9 mouse cellular contexts compared by ENCODE assay signal in the genomic region with DNA sequence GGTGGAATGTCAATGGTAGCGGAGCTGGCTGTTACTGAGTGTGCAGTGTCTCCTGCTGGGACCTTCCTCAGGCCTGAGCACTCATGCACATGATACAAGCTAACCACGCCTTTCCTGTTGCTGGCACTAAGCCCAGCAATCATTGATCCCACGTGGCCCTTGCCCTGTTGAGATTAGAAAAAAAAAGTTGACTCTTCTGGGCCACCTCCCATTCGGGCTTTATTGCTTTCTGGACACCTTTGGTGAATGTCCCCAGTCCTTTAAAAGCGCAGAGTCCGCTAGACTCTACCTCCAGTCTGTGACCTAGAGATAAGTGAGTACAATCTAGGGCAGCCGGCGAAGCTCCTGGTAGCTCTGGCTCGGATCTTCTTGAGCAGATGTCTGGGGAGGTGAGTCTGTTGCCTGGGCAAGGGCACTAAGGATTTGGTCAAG. TPM values are rescaled to one million over a fixed set of nuclear protein-coding genes. Genes with fewer than 3 reads are reported as not detected.
DNase-seq lines count a peak whose midpoint lies in the region; ATAC-seq and TF ChIP-seq lines count a peak whose summit lies in the region.
"Had no signal": no experiment of that assay in that cellular context is flagged by ENCODE, and none has a peak within 500 bp of the region (broad histone marks: within the 10 kb centered on the region; RNA-seq: fewer than 3 reads in every experiment).

A gene (plus strand): TSS at position 222 of the 432 bp plus-strand sequence.

- no peaks in the 10 kb centered on the region for H3K9me3 ChIP-seq in midbrain, embryonic 13.5 days

- no peaks in the 10 kb centered on the region for H3K4me1 ChIP-seq in midbrain, embryonic 13.5 days (replicated peaks)

- in situ Hi-C loops in Patski (cut with MboI; ENCODE audit: low pct_unique_long_range_greater_than_20kb): loop anchor here (10.0 kb wide), 1 partner anchor 517 kb away; no protein-coding TSS in a partner anchor

- DNase-seq in 416B (ENCODE audit: low read depth) (peak; percentile 86), Patski (ENCODE audit: low read depth, low spot score) (no peak)
- DNase-seq in heart, adult 8-10 months (ENCODE audit: low spot score): peak; percentile 61
- peak; percentile 76 for DNase-seq in kidney, postnatal 14 days
- peak; percentile 13 for DNase-seq in mesoderm, embryonic 11.5 days (ENCODE audit: low read depth, low spot score)
- DNase-seq in left cerebral cortex, adult 18-20 months (ENCODE audit: low spot score in 2 of 2): no peak
- no peak for DNase-seq in gastrocnemius, postnatal 36 days

- CTCF ChIA-PET in Patski (lab: Charles Lee): interaction anchor here (1.1 to 2.1 kb wide), 2 partner anchors 63 to 257 kb away, joined by 3 to 9 read pairs; no protein-coding TSS in a partner anchor

- peak; percentile 22 for ATAC-seq in Patski
- ATAC-seq in midbrain, embryonic 13.5 days: no peak

- no peak for TF ChIP-seq CTCF in Patski (IDR thresholded peaks at IDR 0.05)

- H3K4me3 ChIP-seq in midbrain, embryonic 13.5 days (replicated peaks): no peak within 1 kb of the TSS

- H3K27me3 ChIP-seq in Patski: no peaks in the 10 kb centered on the region
- H3K27me3 ChIP-seq in midbrain, embryonic 13.5 days: no peaks in the 10 kb centered on the region

- H3K9ac ChIP-seq in midbrain, embryonic 13.5 days (replicated peaks): no peak within 1 kb of the TSS

- H3K27ac ChIP-seq in midbrain, embryonic 13.5 days: no peak within 1 kb of the TSS

- no peaks in the 10 kb centered on the region for H3K36me3 ChIP-seq in midbrain, embryonic 13.5 days

- WGBS in midbrain, embryonic 13.5 days: 83% methylated on average over 9 of the region's 9 CpGs

- POLR2A ChIA-PET in Patski (lab: Charles Lee): no interaction called here

- no peak within 1 kb of the TSS for H3K4me2 ChIP-seq in midbrain, embryonic 13.5 days (replicated peaks)

- intact Hi-C loops in gastrocnemius, postnatal 36 days (cut with DNase I): loop anchor here (10.0 kb wide), 1 partner anchor 137 kb away; no protein-coding TSS in a partner anchor

RNA-seq across cellular contexts. Expression of the gene that starts here (rescaled TPM):
- not detected for polyA plus RNA-seq in Patski (2021)
- total RNA-seq in heart, adult 8-10 months (2022): 10 to 100 TPM in 2 of 4 experiments, 1 to 10 TPM in 2; 9.5 to 11.9 (median 10.1) TPM
- not detected for total RNA-seq in left cerebral cortex, adult 18-20 months (2021)
- not detected for total RNA-seq in gastrocnemius, postnatal 36 days (2021)
- not detected in 2 replicates for polyA plus RNA-seq in midbrain, embryonic 13.5 days (2015; fragmentation: Nextera tagmentation; extraction: Ambion mirVana)
- polyA plus RNA-seq: cortical plate, adult 2 months had no signal

Comparison
In these comparisons a context has a peak if more than half of its experiments do, and no peak if none do; other contexts are left out.
1. RNA of the gene that starts here (total RNA-seq): 9.5 to 11.9 TPM in heart, adult 8-10 months; not detected in gastrocnemius, postnatal 36 days and not detected in left cerebral cortex, adult 18-20 months; every median in the first group is over 4 times any median in the second.
2. Peak in ATAC-seq in Patski; RNA of the gene not detected or under 1 TPM.
3. DNase-seq: peak in 416B (single experiment), heart, adult 8-10 months (single experiment), kidney, postnatal 14 days (single experiment) and mesoderm, embryonic 11.5 days (single experiment); none in Patski (single experiment), left cerebral cortex, adult 18-20 months (0 of 2) and gastrocnemius, postnatal 36 days (0 of 2).